Mouse (Mus musculus): Measurements from ENCODE around the gene Map7d2. TPM values are rescaled to one million over a fixed set of nuclear protein-coding genes. Genes with fewer than 3 reads are reported as not detected.
A peak's percentile ranks its signal among the peaks of the same experiment; 100 is the strongest.

The Map7d2 gene
- polyA plus RNA-seq, 1 experiment from 2014 or later: 21.8 TPM

DNA sequence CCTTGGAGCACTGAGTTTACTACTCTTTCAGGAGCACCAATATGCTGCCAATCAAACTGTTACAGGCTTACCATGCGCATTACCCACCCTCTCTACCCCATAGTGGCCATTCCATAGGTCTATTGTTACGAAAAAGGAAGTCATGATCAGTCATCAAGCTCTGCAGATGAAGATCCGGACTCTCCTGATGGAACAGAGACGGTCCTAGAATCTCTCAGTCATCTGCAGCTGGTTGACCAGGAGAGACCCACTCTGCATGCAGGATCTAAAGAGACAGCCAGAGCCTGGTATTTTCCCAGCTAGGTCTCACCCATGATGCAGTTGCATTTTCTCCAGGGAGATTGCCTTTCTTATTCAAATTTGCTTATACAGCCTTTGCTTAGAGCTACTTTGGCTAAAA lies 108.3 kb downstream of the Map7d2 start:
- Histone ChIP-seq H3K4me1 (no peaks in the 10 kb centered on the region), H3K27ac (no peak overlapping the region), H3K27me3 (peaks cover 17% of the 10 kb centered on the region), H3K9me3 (replicated peaks) (no peaks in the 10 kb centered on the region), H3K4me3 (no peak overlapping the region), H3K9ac (no peak overlapping the region), H3K36me3 (no peaks in the 10 kb centered on the region), H3K4me2 (replicated peaks) (no peak overlapping the region)
- WGBS: 79% methylated on average over 4 of the region's 4 CpGs
- ATAC-seq (ENCODE audit: low FRiP score): no peak

DNA sequence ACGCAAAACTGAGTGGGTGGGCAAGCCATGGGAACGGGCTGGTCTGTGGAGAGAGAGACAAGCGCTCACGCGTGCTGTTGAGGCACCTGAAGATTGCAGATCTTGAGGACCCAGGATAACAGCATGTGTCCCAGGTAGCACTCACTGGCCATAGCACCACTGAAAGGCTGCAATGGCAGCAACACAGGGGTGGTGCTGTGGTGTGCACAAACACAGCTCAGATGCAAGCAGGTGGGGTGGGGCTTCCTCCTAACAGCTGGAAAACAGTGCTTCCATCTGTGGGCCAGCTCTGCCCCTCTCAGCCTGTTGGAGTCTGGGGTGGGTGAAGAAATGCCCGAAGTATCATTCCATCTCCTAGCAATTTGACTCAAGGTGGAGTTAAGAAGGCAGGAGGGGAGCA lies 112.0 kb downstream of the Map7d2 start, which contains the start of gene Bclaf3:
Bclaf3 (plus strand) TSS at position 301 of the 400 bp plus-strand sequence.
- no peak for ATAC-seq (ENCODE audit: low FRiP score)
- no peaks in the 10 kb centered on the region for H3K9me3 ChIP-seq (replicated peaks)
- H3K27ac ChIP-seq: no peak within 1 kb of the TSS
- peaks cover 18% of the 10 kb centered on the region for H3K27me3 ChIP-seq
- no peaks in the 10 kb centered on the region for H3K4me1 ChIP-seq
- 89% methylated on average over 6 of the region's 6 CpGs for WGBS
- H3K4me3 ChIP-seq: no peak within 1 kb of the TSS
- no peaks in the 10 kb centered on the region for H3K36me3 ChIP-seq
- no peak within 1 kb of the TSS for H3K4me2 ChIP-seq (replicated peaks)
- no peak within 1 kb of the TSS for H3K9ac ChIP-seq

DNA sequence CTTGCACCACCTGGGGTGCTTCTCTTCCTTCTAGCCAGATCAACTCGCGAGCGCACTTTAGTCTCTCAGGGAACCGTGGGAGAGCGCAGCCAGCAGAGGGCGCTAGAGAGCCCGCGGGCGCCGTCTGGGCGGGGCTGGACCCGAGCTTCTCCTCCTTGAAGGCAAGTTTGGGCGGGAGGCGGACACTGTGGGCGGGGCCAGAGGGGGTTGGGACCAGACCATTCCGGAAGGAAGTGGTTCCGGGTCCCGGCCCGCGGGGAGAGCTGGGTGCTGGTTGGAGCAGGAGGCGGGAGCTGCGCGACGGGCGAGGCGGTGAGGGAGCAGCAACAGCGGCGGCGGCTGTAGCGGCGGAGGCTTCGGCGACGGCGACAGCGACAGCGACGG lies 118.0 kb downstream of the Map7d2 start:
- Histone ChIP-seq H3K4me1 (no peaks in the 10 kb centered on the region), H3K27me3 (peaks cover 4% of the 10 kb centered on the region; the same call in 1 of the 2 replicates), H3K4me3 (peak overlapping the region; percentile 63), H3K9me3 (replicated peaks) (no peaks in the 10 kb centered on the region), H3K9ac (peak overlapping the region; percentile 76), H3K36me3 (no peaks in the 10 kb centered on the region), H3K4me2 (replicated peaks) (peak overlapping the region; percentile 46), H3K27ac (peak overlapping the region; percentile 85)
- peak; percentile 98 for ATAC-seq (ENCODE audit: low FRiP score)
- WGBS: 21% methylated on average over 31 of the region's 38 CpGs

DNA sequence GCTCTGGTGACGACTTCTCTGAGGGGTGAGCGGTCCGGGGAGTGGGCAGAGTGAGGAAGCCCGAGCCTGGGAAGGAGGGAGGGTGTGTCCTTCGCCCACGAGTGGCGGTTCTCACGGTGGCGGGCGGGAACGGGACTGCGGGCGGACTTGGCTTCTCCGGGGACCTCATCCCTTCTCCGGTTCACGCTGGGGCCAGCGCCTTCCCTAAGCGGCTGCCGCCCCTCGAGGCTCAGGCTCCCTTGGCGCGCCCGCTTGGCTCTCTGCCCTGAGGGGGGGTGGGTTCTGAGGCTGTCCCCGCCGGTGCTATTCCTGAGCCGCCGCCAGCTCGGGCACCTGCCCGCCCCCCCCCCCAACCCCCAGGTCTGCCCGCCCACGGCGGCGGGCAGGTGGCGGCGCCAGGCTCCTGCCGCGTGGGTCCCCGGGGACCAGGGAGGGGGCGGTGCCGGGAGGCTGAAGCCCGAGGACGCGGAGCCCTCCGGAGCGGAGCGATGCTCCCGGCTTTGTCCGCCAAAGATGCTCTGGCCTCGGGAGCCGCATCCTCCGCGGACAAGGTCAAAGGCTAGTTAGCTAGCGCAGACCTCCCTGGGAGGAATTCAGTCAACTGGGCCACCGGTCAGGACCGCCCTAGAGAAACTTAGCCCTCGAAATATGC lies 118.6 kb downstream of the Map7d2 start:
- no peaks in the 10 kb centered on the region for H3K36me3 ChIP-seq
- WGBS: 31% methylated on average over 24 of the region's 56 CpGs
- H3K27me3 ChIP-seq: peaks cover under 1% of the 10 kb centered on the region; the same call in 1 of the 2 replicates
- peak overlapping the region; percentile 46 for H3K4me2 ChIP-seq (replicated peaks)
- no peaks in the 10 kb centered on the region for H3K4me1 ChIP-seq
- peak overlapping the region; percentile 76 for H3K9ac ChIP-seq
- H3K9me3 ChIP-seq (replicated peaks): no peaks in the 10 kb centered on the region
- ATAC-seq (ENCODE audit: low FRiP score): peak; percentile 83
- peak overlapping the region; percentile 63 for H3K4me3 ChIP-seq
- peak overlapping the region; percentile 85 for H3K27ac ChIP-seq

DNA sequence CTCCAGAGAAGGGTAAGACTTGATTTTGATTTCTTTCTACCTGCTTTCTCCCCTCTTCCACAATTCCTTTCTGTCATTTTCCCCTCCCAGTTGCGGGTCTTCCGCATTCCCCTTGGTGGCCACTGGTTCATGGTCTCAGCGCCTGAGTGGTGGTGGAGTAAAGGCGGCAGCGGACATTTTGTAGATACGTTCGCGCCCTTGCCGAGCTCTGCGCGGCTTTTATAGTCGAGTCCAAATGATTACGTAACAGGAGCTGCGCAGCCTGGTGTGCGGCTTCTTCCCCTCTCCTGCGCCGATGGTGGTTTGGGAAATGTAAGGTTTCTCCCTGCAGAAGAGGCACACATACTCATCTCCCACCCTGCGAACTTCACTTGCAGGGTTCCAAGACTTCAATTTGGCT lies 127.6 kb downstream of the Map7d2 start:
- H3K27me3 ChIP-seq: peaks cover 12% of the 10 kb centered on the region
- H3K9ac ChIP-seq: no peak overlapping the region
- WGBS: 86% methylated on average over 18 of the region's 18 CpGs
- H3K27ac ChIP-seq: no peak overlapping the region
- no peaks in the 10 kb centered on the region for H3K36me3 ChIP-seq
- ATAC-seq (ENCODE audit: low FRiP score): no peak
- H3K9me3 ChIP-seq (replicated peaks): no peaks in the 10 kb centered on the region
- no peak overlapping the region for H3K4me3 ChIP-seq
- no peaks in the 10 kb centered on the region for H3K4me1 ChIP-seq
- no peak overlapping the region for H3K4me2 ChIP-seq (replicated peaks)

DNA sequence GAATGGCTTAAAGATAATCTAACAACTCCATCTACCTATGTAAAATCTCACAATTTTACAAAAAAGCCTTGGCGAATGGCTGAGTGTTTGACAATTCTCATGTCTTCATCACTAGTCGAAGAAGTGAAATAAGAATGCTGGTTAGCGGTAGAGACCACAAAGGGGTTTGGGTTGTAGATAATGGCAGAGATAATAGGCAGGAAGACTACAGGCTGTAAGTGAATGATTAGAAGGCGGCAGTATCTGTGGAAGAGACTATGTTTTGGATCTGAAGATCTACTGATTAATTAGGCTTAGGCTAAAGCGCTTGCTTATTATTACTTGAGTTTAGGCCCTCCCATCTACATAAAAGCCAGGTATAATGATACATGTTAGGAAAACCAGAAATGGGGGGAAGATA lies 132.7 kb downstream of the Map7d2 start:
- H3K4me1 ChIP-seq: no peaks in the 10 kb centered on the region
- ATAC-seq (ENCODE audit: low FRiP score): no peak
- 0 out of 2 replicates have a peak, but pooled peaks cover 7% of the 10 kb centered on the region for H3K27me3 ChIP-seq
- H3K9me3 ChIP-seq (replicated peaks): no peaks in the 10 kb centered on the region
- no peak overlapping the region for H3K4me2 ChIP-seq (replicated peaks)
- no peak overlapping the region for H3K4me3 ChIP-seq
- H3K27ac ChIP-seq: no peak overlapping the region
- 92% methylated on average over 5 of the region's 5 CpGs for WGBS
- peaks cover 7% of the 10 kb centered on the region; the same call in 1 of the 2 replicates for H3K36me3 ChIP-seq
- no peak overlapping the region for H3K9ac ChIP-seq

Other genes starting within 250 kb of the Map7d2 start
- 5.2 and 5.4 TPM in 2 replicates for gene Rps6ka3, start 204.3 kb upstream of the Map7d2 start, polyA plus RNA-seq (2016; fragmentation: Nextera tagmentation; extraction: Ambion mirVana)
- gene Eif1ax, start 42.4 kb upstream of the Map7d2 start, polyA plus RNA-seq (2016; fragmentation: Nextera tagmentation; extraction: Ambion mirVana): 129 and 131 TPM in 2 replicates
- gene Bclaf3, start 112.1 kb downstream of the Map7d2 start, polyA plus RNA-seq (2016; fragmentation: Nextera tagmentation; extraction: Ambion mirVana): 33.1 and 35.1 TPM in 2 replicates
- gene Sh3kbp1, start 212.7 kb downstream of the Map7d2 start, polyA plus RNA-seq (2016; fragmentation: Nextera tagmentation; extraction: Ambion mirVana): 45.7 and 50.3 TPM in 2 replicates

Measured in hindbrain, embryonic 12.5 days (tissue).